Mouse (Mus musculus) erythroblast, embryonic 14.5 days (primary cell): ENCODE data around the gene Kng2.

ENCODE experiments used
- GATA1 ChIP-seq: IDR thresholded peaks from 2 replicates; pipeline ENCODE4 v1.6.1; 2012; ENCODE audit warnings: low read length, inconsistent platforms, mixed read lengths
- TAL1 ChIP-seq: IDR thresholded peaks from 3 replicates; pipeline ENCODE4 v1.6.1; 2012; ENCODE audit warnings: low read length, inconsistent platforms, mixed read lengths

- TF ChIP-seq GATA1 (no peak), TAL1 (no peak)
Observed at GRCm38 (mm10) chr16:23033673-23034072, 4.4 kb upstream of the Kng2 start.
